Mouse (Mus musculus): ENCODE results near the gene 9430007A20Rik. TPM values are rescaled to one million over a fixed set of nuclear protein-coding genes. Genes with fewer than 3 reads are reported as not detected.

The 9430007A20Rik gene
- polyA plus RNA-seq, 1 experiment from 2014 or later: not detected

DNA sequence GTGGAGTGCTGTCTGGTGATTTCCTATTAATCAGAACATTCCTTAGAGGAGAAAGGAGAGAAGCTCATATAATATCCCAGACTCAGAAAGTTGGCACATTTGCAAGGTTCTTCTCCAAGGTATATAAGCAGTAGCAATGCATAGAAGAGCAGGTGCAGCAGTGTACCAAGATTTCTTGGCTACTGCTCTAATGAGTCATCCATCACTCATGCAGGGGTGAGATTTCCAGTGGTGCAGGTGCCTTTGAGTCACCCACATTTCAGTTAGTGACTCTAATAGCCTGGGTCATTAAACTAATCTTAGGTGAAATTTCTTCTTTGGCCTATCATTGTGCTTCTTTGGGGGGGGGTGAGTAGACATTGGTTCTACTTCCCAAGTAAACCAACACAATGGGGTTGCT, 48.1 kb downstream of the 9430007A20Rik start:
- no peaks in the 10 kb centered on the region; the same call in 1 of the 2 replicates for H3K9me3 ChIP-seq (ENCODE audit: control insufficient read depth, low read depth, low read length)
- H3K4me2 ChIP-seq (replicated peaks; ENCODE audit: low read depth, low read length): no peak overlapping the region
- H3K4me1 ChIP-seq (ENCODE audit: control insufficient read depth, insufficient read depth, low read length): no peaks in the 10 kb centered on the region
- H3K4me3 ChIP-seq (ENCODE audit: low read depth, low read length): no peak overlapping the region
- no peaks in the 10 kb centered on the region for H3K36me3 ChIP-seq (ENCODE audit: control insufficient read depth, insufficient read depth, low read length)
- no peaks in the 10 kb centered on the region for H3K27me3 ChIP-seq (ENCODE audit: control insufficient read depth, insufficient read depth, low read length)
- no peak overlapping the region for H3K27ac ChIP-seq (ENCODE audit: low read length)
- H3K9ac ChIP-seq (replicated peaks; ENCODE audit: low read depth, low read length): no peak overlapping the region
- no peak for ATAC-seq (ENCODE audit: insufficient number of reproducible peaks, insufficient read depth, low FRiP score, low read depth)

Other genes with a start within 250 kb of the 9430007A20Rik start
- gene Pramel5, start 239.3 kb upstream of the 9430007A20Rik start, polyA plus RNA-seq (2014; fragmentation: Nextera tagmentation; extraction: Ambion mirVana): not detected in 2 replicates
- not detected in 2 replicates for gene Gm13128, start 189.6 kb upstream of the 9430007A20Rik start, polyA plus RNA-seq (2014; fragmentation: Nextera tagmentation; extraction: Ambion mirVana)
- not detected in 2 replicates for gene Gm13119, start 161.9 kb upstream of the 9430007A20Rik start, polyA plus RNA-seq (2014; fragmentation: Nextera tagmentation; extraction: Ambion mirVana)
- gene Pramef20, start 141.9 kb upstream of the 9430007A20Rik start, polyA plus RNA-seq (2014; fragmentation: Nextera tagmentation; extraction: Ambion mirVana): not detected in 2 replicates
- 0.13 and 0.31 TPM in 2 replicates for gene Pramef12, start 111.4 kb upstream of the 9430007A20Rik start, polyA plus RNA-seq (2014; fragmentation: Nextera tagmentation; extraction: Ambion mirVana)
- gene 1700012P22Rik, start 81.0 kb upstream of the 9430007A20Rik start, polyA plus RNA-seq (2014; fragmentation: Nextera tagmentation; extraction: Ambion mirVana): not detected in 2 replicates
- gene Gm9944, start 66.5 kb upstream of the 9430007A20Rik start, polyA plus RNA-seq (2014; fragmentation: Nextera tagmentation; extraction: Ambion mirVana): not detected in 2 replicates
- not detected in 2 replicates for gene Aadacl3, start 56.1 kb upstream of the 9430007A20Rik start, polyA plus RNA-seq (2014; fragmentation: Nextera tagmentation; extraction: Ambion mirVana)
- not detected in 2 replicates for gene Gm13124, start 45.3 kb downstream of the 9430007A20Rik start, polyA plus RNA-seq (2014; fragmentation: Nextera tagmentation; extraction: Ambion mirVana)
- gene Aadacl4, start 93.9 kb downstream of the 9430007A20Rik start, polyA plus RNA-seq (2014; fragmentation: Nextera tagmentation; extraction: Ambion mirVana): not detected in 2 replicates
- not detected in 2 replicates for gene Gm436, start 166.5 kb downstream of the 9430007A20Rik start, polyA plus RNA-seq (2014; fragmentation: Nextera tagmentation; extraction: Ambion mirVana)
- gene Gm13178, start 201.6 kb downstream of the 9430007A20Rik start, polyA plus RNA-seq (2014; fragmentation: Nextera tagmentation; extraction: Ambion mirVana): not detected in 2 replicates

Measured in stomach, embryonic 14.5 days (tissue).